Mouse (Mus musculus): ENCODE measurements around the gene Egfl7.

Egfl7 gene

DNA sequence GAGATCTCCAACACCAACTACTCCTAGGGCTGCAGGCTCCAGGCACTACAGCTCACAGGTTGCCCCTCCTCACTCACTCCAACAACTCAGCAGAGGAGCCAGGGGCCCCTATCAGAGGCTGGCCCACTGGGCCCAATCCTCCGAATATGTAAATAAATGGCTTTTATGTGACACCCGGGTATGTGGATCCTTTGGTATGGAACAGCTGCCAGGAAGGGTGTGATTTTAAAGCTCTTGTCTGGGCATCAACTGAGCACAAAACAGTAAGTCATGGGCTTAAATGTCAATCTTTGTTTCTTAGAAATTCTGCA, 56.5 kb downstream of the Egfl7 start:
- DNase-seq (ENCODE audit: inconsistent age in 2 of 2, low spot score in 1 of 2), result no peak

DNA sequence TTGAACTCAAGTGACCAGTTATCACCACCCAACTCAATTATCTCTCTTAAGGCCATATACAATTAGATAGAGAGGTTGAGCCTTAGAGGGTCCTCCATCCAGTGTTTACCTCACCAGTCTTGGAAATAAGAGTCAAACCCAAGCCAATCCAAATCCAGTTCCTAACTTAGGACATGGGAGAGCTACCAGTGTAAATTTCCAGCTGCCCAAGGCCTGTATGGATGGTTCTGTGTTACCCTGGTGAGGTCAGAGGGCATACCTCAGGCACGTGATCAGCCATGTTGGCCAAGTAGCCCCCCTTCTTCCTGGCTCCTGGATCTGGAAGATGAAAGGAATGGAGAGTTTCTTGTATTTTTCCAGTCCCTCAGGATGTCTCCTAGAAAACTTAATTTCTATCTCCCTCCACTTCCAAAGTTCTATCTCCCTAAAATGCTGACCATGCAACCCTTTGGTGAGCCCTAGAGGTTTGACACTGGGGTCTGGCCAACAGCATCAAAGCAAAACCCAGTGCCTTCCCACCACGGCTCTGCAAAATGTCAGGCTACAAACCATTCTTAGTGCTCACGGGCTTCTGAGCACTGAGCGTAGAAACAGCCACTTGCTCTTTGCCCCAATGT, 57.6 kb downstream of the Egfl7 start:
- DNase-seq (ENCODE audit: inconsistent age in 2 of 2, low spot score in 1 of 2), result no peak

DNA sequence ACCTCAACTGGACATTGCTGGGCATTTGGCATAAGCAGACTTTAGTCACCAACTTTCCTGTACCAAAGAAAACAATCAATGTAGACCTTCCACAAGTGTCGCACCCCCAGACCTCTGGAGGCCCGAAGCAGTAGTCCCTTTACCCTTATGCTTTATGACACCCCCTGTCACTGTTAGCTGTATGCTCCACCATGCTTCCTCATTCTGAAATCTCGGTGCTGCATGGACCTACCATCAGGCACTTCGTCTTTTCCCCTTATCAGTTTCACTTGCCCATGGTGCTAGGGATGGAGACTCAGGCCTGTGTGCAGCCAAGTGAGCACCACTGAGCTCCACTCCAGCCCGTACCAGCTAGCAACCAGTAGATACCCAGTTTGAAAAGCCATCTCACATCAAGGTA, 58.2 kb downstream of the Egfl7 start:
- no peak for DNase-seq (ENCODE audit: inconsistent age in 2 of 2, low spot score in 1 of 2)

DNA sequence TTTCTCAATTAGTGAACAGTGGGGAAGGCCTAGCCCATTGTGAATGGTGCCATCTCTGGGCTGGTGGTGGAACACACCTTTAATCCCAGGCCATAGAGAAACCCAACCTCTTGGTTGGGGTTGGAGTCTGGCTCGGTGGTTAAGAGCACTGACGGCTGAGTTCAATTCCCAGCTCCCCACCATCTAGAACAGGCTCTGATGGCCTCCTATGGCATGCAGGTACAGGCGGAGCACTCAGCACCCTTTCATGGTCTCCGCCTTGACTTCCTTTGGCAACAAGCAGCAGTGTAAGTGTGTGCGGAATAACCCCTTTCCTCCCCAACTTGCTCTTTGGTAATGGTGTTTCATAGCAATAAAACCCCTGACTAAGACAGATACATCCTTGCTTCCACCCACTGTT, 58.8 kb downstream of the Egfl7 start:
- no peak for DNase-seq (ENCODE audit: inconsistent age in 2 of 2, low spot score in 1 of 2)

DNA sequence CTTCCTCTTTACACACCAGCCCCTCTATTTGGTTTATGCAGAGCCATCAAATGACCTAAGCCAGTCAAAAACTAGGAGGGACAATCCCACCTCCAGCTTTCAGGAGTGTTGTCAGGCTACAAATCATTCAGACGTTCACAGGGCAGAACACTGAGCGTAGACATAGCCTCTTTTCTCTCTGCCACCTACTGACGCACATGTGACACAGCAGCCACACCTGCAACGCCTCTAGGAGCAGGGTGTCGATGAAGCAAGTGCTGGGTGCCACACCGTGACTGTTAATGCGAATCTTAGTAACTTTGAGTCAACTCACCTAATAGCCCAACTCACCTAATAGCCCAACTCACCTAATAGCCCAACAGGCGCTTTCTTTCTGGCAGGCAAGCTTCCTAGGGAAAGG, 59.3 kb downstream of the Egfl7 start:
- peak; percentile 48 to 72 for DNase-seq (ENCODE audit: inconsistent age in 2 of 2, low spot score in 1 of 2)

DNA sequence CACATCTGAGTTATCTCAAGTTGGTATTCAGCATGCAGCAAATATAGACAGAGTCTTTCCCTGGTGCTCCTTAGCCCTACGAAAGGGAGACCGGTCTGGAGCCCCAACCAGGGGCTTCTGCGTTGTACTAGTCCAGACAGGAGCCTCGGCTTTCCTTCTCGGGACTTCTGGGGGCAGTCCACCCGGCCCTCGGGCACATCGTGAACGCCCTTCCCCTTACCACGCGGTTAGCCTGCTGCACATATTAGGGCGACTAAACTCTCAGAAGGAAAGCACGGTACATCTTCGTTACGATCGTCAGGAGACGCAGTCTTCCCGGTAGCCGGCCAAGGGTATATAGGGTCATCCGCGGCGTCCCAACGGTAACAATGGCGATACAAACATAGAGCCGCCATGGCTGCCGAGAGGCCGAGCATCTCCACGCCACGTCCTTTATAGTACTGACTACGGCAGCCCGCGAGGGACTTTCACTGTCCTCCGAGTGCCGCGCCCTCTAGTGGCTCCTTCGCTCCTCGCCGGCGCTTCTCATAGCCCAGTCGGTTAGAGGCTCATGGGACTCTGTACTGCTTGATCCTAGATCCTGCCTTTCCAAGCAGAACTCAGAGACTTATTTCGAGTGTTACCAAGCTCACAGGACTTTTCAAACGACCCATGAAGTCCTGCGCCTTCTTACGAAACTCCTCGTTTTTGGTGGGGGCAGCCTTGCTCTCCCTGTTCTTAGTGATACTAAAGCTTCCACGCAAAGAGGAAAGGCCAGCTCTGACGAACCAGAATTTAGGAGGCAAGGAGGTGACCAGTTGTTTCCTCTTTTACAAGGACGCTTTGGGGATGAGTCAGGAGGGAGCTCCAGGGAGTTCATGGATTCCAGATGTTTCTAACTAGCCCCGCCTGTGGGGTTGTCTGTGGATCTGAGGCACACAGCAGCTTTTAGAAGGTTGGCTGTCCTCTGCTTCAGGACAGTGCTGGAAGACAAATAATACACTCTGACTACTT, 60.3 kb downstream of the Egfl7 start:
- DNase-seq (ENCODE audit: inconsistent age in 2 of 2, low spot score in 1 of 2), result peak; percentile 95 to 99

DNA sequence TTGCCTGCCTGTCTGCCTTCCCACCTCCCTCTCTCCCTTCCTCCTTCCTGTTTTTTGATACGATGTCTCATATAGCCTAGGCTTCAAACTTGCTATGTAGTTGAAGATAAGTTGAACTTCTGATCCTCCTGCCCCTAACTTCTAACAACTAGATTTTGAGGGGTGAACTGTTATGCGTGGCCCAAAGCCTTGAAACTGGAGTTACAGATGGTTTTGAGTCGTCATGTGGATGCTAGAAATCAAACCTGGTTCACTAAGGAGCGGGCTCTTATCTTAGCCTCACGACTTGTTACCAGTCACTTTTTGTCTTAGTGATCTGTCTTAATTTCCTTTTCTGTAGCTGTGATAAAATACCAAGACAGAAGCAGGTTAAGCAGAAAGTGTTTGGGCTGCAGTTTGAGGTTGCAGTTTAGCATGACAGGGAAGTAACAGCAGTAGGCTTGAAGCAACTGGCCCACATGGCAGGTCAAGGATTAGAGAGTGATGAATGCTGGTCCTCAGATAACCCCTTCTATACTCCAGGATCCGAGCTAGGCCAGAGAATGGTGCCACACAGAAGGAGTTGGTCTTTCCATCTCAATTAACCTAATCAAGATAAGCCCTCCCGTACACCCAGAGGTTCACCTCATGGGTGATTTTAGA, 61.3 kb downstream of the Egfl7 start:
- peak in 1 of 2 experiments; percentile 70 for DNase-seq (ENCODE audit: inconsistent age in 2 of 2, low spot score in 1 of 2)

All from adrenal gland, adult (tissue).